8 mouse cellular contexts compared by ENCODE assay signal in the genomic region with DNA sequence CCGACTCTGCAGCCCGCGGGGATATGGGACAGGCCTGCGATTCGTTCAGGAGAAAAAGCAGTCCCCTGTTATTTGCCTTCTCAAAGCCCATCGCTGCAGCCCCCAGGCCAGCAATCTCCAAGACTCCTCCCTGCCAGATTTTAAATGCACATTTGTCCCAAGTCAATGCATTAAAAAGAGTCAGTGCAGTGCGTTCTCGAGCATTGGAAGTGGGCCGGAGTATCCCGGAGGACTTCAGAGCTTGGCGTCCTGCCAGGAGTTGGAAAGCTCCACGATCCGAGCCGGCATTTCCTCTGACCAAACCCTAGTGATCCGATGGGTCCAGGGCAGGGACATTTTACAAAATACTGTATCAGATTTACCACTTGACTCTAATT.
DNase-seq lines count a peak whose midpoint lies in the region; ATAC-seq and TF ChIP-seq lines count a peak whose summit lies in the region.

No protein-coding gene starts in this region.

- peak overlapping the region; percentile 88 for H3K27ac ChIP-seq in forebrain, postnatal 0 days (ENCODE audit: low read depth, low read length)
- peak overlapping the region; percentile 55 for H3K27ac ChIP-seq in lung, embryonic 16.5 days (ENCODE audit: low read length)

- TF ChIP-seq CTCF in forebrain, postnatal 0 days (IDR thresholded peaks at IDR 0.05; ENCODE audit: low read depth) = no peak

- H3K27me3 ChIP-seq in forebrain, postnatal 0 days (ENCODE audit: insufficient read depth, low read length) = no peaks in the 10 kb centered on the region
- H3K27me3 ChIP-seq in lung, embryonic 16.5 days (ENCODE audit: control insufficient read depth, insufficient read depth, low read depth, low read length) = no peaks in the 10 kb centered on the region

- ATAC-seq in forebrain, postnatal 0 days = peak; percentile 48; the same call in 1 of the 2 replicates
- ATAC-seq in lung, embryonic 16.5 days (ENCODE audit: low read depth) = peak; percentile 83

- no peaks in the 10 kb centered on the region for H3K36me3 ChIP-seq in forebrain, postnatal 0 days (ENCODE audit: insufficient read depth)
- H3K36me3 ChIP-seq in lung, embryonic 16.5 days (ENCODE audit: control insufficient read depth, insufficient read depth, low read length) = 0 out of 2 replicates have a peak, but pooled peaks cover 2% of the 10 kb centered on the region

- no peaks in the 10 kb centered on the region for H3K9me3 ChIP-seq in forebrain, postnatal 0 days (ENCODE audit: low read length)
- peaks cover 9% of the 10 kb centered on the region; the same call in 1 of the 2 replicates for H3K9me3 ChIP-seq in lung, embryonic 16.5 days (ENCODE audit: control insufficient read depth, low read length)

- H3K4me1 ChIP-seq in forebrain, postnatal 0 days (ENCODE audit: insufficient read depth) = peaks cover 8% of the 10 kb centered on the region
- peaks cover 8% of the 10 kb centered on the region for H3K4me1 ChIP-seq in lung, embryonic 16.5 days (replicated peaks; ENCODE audit: control insufficient read depth, insufficient read depth, low read length)

- DNase-seq in MN1 (ENCODE audit: low spot score) = peak; percentile 58
- DNase-seq in cerebellum, adult 11-12 months = peak; percentile 61
- peak; percentile 82 for DNase-seq in forebrain, postnatal 0 days
- peak; percentile 44 for DNase-seq in heart, postnatal 25 days (ENCODE audit: low spot score)
- DNase-seq in layer of hippocampus, postnatal 10 days (ENCODE audit: low spot score in 2 of 2) = peak; percentile 72 to 77
- DNase-seq in right cerebral cortex, adult 18-20 months = peak; percentile 42
- DNase-seq in T-cell, adult 2 months (ENCODE audit: low spot score) = no peak

- WGBS in forebrain, postnatal 0 days = 0% methylated on average over 15 of the region's 15 CpGs
- under 1% methylated on average over 15 of the region's 15 CpGs for WGBS in lung, embryonic 16.5 days

- H3K4me3 ChIP-seq in forebrain, postnatal 0 days (ENCODE audit: low read depth, low read length) = peak overlapping the region; percentile 58
- peak overlapping the region; percentile 65 for H3K4me3 ChIP-seq in lung, embryonic 16.5 days (ENCODE audit: low read length)

- intact Hi-C loops in heart, postnatal 25 days (cut with DNase I) = no loop called here

- H3K4me2 ChIP-seq in forebrain, postnatal 0 days (ENCODE audit: low read depth) = peak overlapping the region; percentile 97
- H3K4me2 ChIP-seq in lung, embryonic 16.5 days (ENCODE audit: low read depth, low read length) = peak overlapping the region; percentile 100

- peak overlapping the region; percentile 71 for H3K9ac ChIP-seq in forebrain, postnatal 0 days
- peak overlapping the region; percentile 65 for H3K9ac ChIP-seq in lung, embryonic 16.5 days (ENCODE audit: low read length)
